Mouse (Mus musculus) lung, postnatal 0 days (tissue): ENCODE data around the gene Alox5. TPM values are rescaled to one million over a fixed set of nuclear protein-coding genes. Genes with fewer than 3 reads are reported as not detected.

Source experiments
- ATAC-seq: fragments of 200-750 bp; cut with Nextera tagmentation; 2 replicates; pipeline ENCODE4 v1.8.0; 2017; ENCODE audit warnings: moderate library complexity
- DNase-seq: peaks from one replicate; pipeline ENCODE4 v3.0.0-alpha.2; 2016; ENCODE audit warnings: low spot score
- H3K27ac ChIP-seq: fragments of 300-500 bp; sonication (generic); 2 replicates; pipeline ENCODE4 v1.5.1; 2014; ENCODE audit warnings: antibody characterized with exemption, mild to moderate bottlenecking, low read length, mixed read lengths
- H3K27me3 ChIP-seq: fragments of 300-500 bp; sonication (generic); replicated peaks from 2 replicates; pipeline ENCODE4 v1.6.1; 2014; ENCODE audit warnings: low read length, mixed read lengths; ENCODE audit not compliant: insufficient read depth
- H3K36me3 ChIP-seq: fragments of 300-500 bp; sonication (generic); 2 replicates; pipeline ENCODE4 v1.6.1; 2014; ENCODE audit warnings: low read length, mixed read lengths; ENCODE audit not compliant: insufficient read depth
- H3K4me1 ChIP-seq: fragments of 300-500 bp; sonication (generic); 2 replicates; pipeline ENCODE4 v1.6.1; 2014; ENCODE audit warnings: antibody characterized with exemption, low read depth, low read length, mixed read lengths; ENCODE audit not compliant: insufficient read depth
- H3K4me2 ChIP-seq: fragments of 300-500 bp; sonication (generic); replicated peaks from 2 replicates; pipeline ENCODE4 v1.6.1; 2014; ENCODE audit warnings: low read depth, mild to moderate bottlenecking, low read length, moderate library complexity, mixed read lengths
- H3K4me3 ChIP-seq: fragments of 300-500 bp; sonication (generic); 2 replicates; pipeline ENCODE4 v1.5.1; 2014; ENCODE audit warnings: low read depth, low read length
- H3K9ac ChIP-seq: fragments of 300-500 bp; sonication (generic); replicated peaks from 2 replicates; pipeline ENCODE4 v1.6.1; 2014; ENCODE audit warnings: low read depth, mild to moderate bottlenecking
- H3K9me3 ChIP-seq: fragments of 300-500 bp; sonication (generic); 2 replicates; pipeline ENCODE4 v1.6.1; 2016; ENCODE audit warnings: low read length, mixed read lengths
- CTCF ChIP-seq: IDR thresholded peaks from 2 replicates; pipeline ENCODE4 v1.5.1; 2016; ENCODE audit warnings: antibody characterized with exemption, mild to moderate bottlenecking
- EP300 ChIP-seq: IDR thresholded peaks from 2 replicates; pipeline ENCODE4 v1.6.1; 2016; ENCODE audit warnings: antibody characterized with exemption, mild to moderate bottlenecking, control low read depth
- WGBS: fragments of 180-500 bp; shearing (Covaris S2); extraction: QIAGEN DNeasy Blood & Tissue Kit; methylation state at CpG from one replicate; pipeline ENCODE4 v1.1.7; 2014; 5-methylcytosine and 5-hydroxymethylcytosine counted together
- polyA plus RNA-seq: library from polyadenylated mRNA; unstranded; fragments of >200 nt; fragmentation: Nextera tagmentation; extraction: Ambion mirVana; gene quantifications from 2 replicates; pipeline ENCODE4 v1.2.1, GENCODE M21; 2015

Alox5 gene
- polyA plus RNA-seq, 1 experiment from 2014 or later: 3.1 TPM

GRCm38 (mm10) chr6:116412546-116413325 lies 48.2 kb downstream of the Alox5 start:
- no peaks in the 10 kb centered on the region for H3K4me1 ChIP-seq
- no peaks in the 10 kb centered on the region for H3K27me3 ChIP-seq
- no peak for ATAC-seq
- H3K4me3 ChIP-seq: no peak overlapping the region
- no peaks in the 10 kb centered on the region for H3K9me3 ChIP-seq
- no peak overlapping the region for H3K4me2 ChIP-seq
- no peak for TF ChIP-seq CTCF
- no peak for TF ChIP-seq EP300
- H3K9ac ChIP-seq: no peak overlapping the region
- no peak overlapping the region for H3K27ac ChIP-seq
- 94% methylated on average over 14 of the region's 14 CpGs for WGBS
- DNase-seq: no peak
- peaks cover under 1% of the 10 kb centered on the region; the same call in 1 of the 2 replicates for H3K36me3 ChIP-seq

DNA sequence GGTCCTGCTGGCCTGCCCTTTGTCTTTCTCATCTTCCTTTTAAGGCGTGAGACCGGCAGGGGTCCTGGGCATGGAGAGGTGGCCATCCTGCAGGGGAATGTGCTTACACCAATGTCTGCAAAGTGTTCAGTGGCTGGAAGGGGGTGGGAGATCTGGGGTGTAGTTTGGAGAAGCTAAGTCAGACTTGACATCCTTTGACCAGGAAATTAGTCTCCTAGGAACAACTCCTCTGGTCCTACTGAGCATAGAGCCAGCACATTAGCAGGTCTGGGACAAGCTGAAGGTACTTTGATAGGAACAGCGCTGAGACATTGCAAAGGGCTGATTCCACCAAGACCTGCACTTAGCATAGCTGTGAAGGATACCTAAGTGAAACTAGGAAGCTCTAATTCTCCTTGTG lies 49.3 kb downstream of the Alox5 start:
- Histone ChIP-seq H3K27ac (no peak overlapping the region), H3K4me1 (no peaks in the 10 kb centered on the region), H3K27me3 (no peaks in the 10 kb centered on the region), H3K4me3 (no peak overlapping the region), H3K9me3 (no peaks in the 10 kb centered on the region), H3K36me3 (peaks cover 8% of the 10 kb centered on the region), H3K4me2 (no peak overlapping the region), H3K9ac (no peak overlapping the region)
- DNase-seq (no peak), ATAC-seq (no peak)
- TF ChIP-seq EP300 (no peak), CTCF (no peak)
- WGBS: 73% methylated on average over 3 of the region's 3 CpGs

DNA sequence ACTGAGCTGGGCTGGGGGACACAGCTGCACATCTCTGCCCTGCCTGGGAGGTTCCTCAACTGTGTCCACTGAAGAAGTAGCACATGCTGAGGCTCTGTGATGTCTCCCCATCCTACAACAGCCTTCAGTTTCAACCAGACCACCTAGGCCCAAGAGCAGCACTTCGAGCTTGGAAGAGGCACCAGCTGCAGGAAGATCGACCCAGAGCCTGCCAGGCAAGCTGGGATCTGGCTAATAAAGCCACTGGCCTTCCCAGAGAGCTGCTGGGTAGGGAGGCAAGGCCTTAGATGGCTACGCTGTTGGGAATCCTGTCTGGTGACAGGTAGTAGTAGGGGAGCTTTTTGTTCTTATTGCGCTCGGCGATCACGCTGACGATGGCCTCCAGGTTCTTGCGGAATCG lies 50.5 kb downstream of the Alox5 start:
- Histone ChIP-seq H3K36me3 (peaks cover 8% of the 10 kb centered on the region), H3K27me3 (no peaks in the 10 kb centered on the region), H3K4me2 (no peak overlapping the region), H3K9me3 (no peaks in the 10 kb centered on the region), H3K9ac (no peak overlapping the region), H3K4me3 (no peak overlapping the region), H3K4me1 (no peaks in the 10 kb centered on the region), H3K27ac (no peak overlapping the region)
- 95% methylated on average over 10 of the region's 10 CpGs for WGBS
- no peak for ATAC-seq
- TF ChIP-seq EP300 (no peak), CTCF (no peak)
- no peak for DNase-seq

- Histone ChIP-seq H3K9ac (no peak overlapping the region), H3K9me3 (no peaks in the 10 kb centered on the region), H3K36me3 (peaks cover 8% of the 10 kb centered on the region), H3K27ac (no peak overlapping the region), H3K4me2 (no peak overlapping the region), H3K27me3 (no peaks in the 10 kb centered on the region), H3K4me3 (no peak overlapping the region), H3K4me1 (no peaks in the 10 kb centered on the region)
- no peak for ATAC-seq
- DNase-seq: no peak
- WGBS: 79% methylated on average over 6 of the region's 6 CpGs
- no peak for TF ChIP-seq EP300
- no peak for TF ChIP-seq CTCF
These were observed 52.9 kb downstream of the Alox5 start for GRCm38 (mm10) chr6:116407956-116408657.

- no peak for TF ChIP-seq CTCF
- TF ChIP-seq EP300: no peak
- Histone ChIP-seq H3K27ac (no peak overlapping the region), H3K4me1 (no peaks in the 10 kb centered on the region), H3K4me3 (no peak overlapping the region), H3K4me2 (no peak overlapping the region), H3K36me3 (peaks cover 8% of the 10 kb centered on the region), H3K27me3 (no peaks in the 10 kb centered on the region), H3K9ac (no peak overlapping the region), H3K9me3 (no peaks in the 10 kb centered on the region)
- DNase-seq (no peak), ATAC-seq (no peak)
- 88% methylated on average over 4 of the region's 4 CpGs for WGBS
These were observed 53.8 kb downstream of the Alox5 start for GRCm38 (mm10) chr6:116407216-116407615.

DNA sequence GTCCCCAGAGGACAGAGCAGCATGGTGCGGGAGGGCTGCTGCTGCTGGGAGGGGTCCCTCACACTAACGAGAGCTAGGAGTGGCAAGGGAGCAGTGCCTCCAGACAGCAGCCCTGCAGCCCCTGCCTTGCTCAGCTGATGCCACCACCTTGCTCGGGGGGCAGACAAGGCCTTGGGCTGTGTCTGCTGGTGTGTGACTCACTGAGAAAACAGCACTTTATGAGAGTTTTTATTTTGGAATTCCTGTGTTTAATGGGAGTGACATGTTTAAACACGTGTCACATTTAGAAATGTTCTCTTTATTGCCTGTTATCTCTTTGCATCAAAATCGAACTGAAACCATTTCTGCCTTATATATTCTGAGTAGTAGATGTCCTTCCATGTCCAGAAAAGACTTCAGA lies 54.3 kb downstream of the Alox5 start:
- Histone ChIP-seq H3K27ac (no peak overlapping the region), H3K4me3 (no peak overlapping the region), H3K4me1 (no peaks in the 10 kb centered on the region), H3K9ac (no peak overlapping the region), H3K36me3 (peaks cover 9% of the 10 kb centered on the region), H3K9me3 (no peaks in the 10 kb centered on the region), H3K4me2 (no peak overlapping the region), H3K27me3 (no peaks in the 10 kb centered on the region)
- TF ChIP-seq EP300: no peak
- no peak for ATAC-seq
- DNase-seq: no peak
- 70% methylated on average over 5 of the region's 5 CpGs for WGBS
